Mouse (Mus musculus): ENCODE measurements around the gene Tmem147.
"Not testable (repeated sequence)": the region's sequence is repeated elsewhere in the genome, so short reads cannot be mapped to it uniquely, and the experiment has no call there.

Gene Tmem147

GRCm38 (mm10) chr7:30729396-30730063 is at the start of gene Tmem147:
Gene Tmem147 (minus strand): TSS chr7:30729540.
- DNase-seq (ENCODE audit: low read depth in 1 of 2, low spot score in 2 of 2): peak; percentile 60 to 80

DNA sequence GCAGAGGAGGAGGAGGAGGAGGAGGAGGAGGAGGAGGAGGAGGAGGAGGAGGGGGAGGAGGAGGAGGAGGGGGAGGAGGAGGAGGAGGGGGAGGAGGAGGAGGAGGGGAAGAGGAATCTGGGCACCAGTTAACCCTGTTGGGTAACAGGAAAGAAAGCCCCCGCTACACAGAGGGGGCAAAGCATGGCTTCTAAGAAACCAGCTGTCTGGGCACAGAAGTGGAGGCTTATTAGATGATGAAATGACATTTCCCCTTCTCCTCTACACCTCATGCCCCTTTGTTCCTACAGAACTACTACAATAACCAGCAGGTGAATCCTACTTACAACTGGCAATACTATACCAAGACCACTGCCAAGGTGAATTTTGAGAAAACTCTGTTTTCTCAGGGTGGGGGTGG is 48.6 kb upstream of the Tmem147 start:
- no peak for DNase-seq (ENCODE audit: low read depth in 1 of 2, low spot score in 2 of 2)

- DNase-seq (ENCODE audit: low read depth in 1 of 2, low spot score in 2 of 2): no peak
Measured at GRCm38 (mm10) chr7:30777081-30777579, 47.8 kb upstream of the Tmem147 start.

DNA sequence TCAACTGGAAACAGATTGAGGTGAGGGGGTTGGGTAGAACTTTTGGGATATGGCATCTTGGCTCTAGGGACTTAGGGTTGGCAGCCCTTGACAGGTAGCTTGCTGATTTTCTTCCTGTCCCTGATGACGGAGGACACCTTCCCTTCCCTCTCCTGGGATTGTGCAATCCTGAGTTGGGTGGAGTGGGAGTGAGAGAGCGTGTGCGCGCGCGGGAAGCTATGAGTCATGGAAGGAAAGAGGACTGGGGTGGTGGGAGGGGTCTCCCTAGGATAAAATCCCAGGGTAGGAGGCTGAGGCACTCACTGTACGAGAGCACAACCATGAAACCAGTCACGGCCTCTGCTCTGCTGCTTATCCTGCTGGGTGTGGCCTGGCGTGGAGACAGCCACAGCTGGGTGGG is 46.8 kb upstream of the Tmem147 start:
- DNase-seq (ENCODE audit: low read depth in 1 of 2, low spot score in 2 of 2): no peak

GRCm38 (mm10) chr7:30769236-30769635 is 39.9 kb upstream of the Tmem147 start:
- DNase-seq (ENCODE audit: low read depth in 1 of 2, low spot score in 2 of 2): no peak

- no peak for DNase-seq (ENCODE audit: low read depth in 1 of 2, low spot score in 2 of 2)
Measured at GRCm38 (mm10) chr7:30766408-30766807, 37.1 kb upstream of the Tmem147 start.

- DNase-seq (ENCODE audit: low read depth in 1 of 2, low spot score in 2 of 2): no peak
Measured at GRCm38 (mm10) chr7:30765173-30765572, 35.8 kb upstream of the Tmem147 start.

GRCm38 (mm10) chr7:30763456-30763855 is 34.1 kb upstream of the Tmem147 start, which contains the start of gene Dmkn:
Gene Dmkn (plus strand): TSS chr7:30763756.
- DNase-seq (ENCODE audit: low read depth in 1 of 2, low spot score in 2 of 2): no peak

DNA sequence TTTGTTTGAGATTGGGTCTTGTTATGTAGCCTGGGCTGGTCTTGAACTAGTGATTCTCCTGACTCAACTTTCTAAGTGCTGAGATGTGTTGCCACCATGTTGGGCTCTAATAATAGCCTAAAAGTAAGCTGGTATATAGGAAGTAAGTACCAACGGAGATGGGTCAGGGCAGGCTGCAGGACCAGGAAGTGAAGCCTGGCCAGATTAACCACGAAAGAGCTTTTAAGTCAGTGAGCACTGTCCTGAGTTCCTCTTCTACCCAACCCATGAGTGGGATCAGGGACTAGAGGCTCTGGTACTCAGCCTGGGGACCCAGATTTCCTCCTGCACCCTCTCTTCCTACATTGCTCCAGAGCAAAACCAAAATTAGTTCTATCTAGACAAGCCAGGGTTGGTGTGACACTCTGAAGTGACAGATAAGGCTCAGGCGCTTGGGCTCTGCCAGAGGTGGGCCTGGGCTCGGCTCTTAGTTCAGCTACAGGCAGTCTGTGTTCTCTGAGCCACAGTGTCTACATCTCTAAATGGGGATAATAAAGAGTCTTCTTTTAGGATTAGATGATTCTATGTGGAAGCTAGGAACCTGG is 32.5 kb upstream of the Tmem147 start:
- peak; percentile 21 to 42 for DNase-seq (ENCODE audit: low read depth in 1 of 2, low spot score in 2 of 2)

- DNase-seq (ENCODE audit: low read depth in 1 of 2, low spot score in 2 of 2): no peak
Measured at GRCm38 (mm10) chr7:30758853-30759252, 29.5 kb upstream of the Tmem147 start.

DNA sequence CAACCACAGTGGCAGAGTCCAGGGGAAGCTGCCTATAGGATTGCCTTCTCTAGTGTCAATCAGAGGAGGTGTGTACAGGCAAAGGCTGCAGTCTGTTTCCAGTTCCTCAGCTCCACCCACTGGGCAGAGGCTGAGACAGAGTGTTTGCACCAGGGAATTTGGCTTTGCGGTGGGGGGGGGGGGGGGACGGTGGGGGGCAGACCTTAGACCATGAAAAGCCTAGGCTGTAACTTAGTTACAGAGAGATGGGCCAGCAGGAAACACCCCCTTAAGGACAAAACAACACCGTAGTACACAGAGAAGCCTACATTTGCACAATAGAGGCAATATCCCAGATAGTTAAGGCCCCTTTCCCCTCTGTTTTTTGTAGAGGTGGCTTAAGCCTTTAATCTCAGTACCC is 27.7 kb upstream of the Tmem147 start:
- DNase-seq (ENCODE audit: low read depth in 1 of 2, low spot score in 2 of 2): no peak

DNA sequence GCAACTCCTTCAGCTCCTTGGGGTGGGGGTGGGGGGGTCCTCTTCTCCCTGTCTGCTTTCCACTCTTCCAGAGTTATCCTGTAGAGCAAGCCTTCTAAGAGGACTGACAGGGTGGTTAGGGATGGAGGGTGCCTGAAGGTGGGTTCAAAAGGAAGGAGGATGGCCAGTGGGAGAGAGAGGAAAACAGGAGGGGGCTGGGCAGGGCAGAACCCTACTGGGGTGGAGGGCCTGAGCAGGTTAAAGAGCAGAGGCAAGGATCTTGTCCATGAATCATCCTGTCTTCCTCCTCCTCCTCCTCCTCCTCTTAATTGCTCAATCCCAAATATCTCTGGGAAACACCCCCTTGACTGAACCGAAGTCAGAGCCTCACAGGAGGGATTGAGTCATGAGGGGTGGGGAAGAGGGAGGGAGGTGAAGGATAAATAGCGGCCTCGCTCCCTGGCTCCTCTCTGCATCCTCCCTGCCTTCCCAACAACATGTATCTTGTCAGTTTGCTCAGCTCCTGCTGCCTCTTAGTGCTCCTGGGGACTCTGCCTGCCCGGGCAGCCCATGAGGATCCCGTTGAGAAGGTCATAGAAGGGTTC is 21.8 kb upstream of the Tmem147 start, which contains the start of gene Sbsn:
TSS of gene Sbsn (plus strand) at position 386 of the 584 bp plus-strand sequence.
- no peak for DNase-seq (ENCODE audit: low read depth in 1 of 2, low spot score in 2 of 2)

- DNase-seq (ENCODE audit: low read depth in 1 of 2, low spot score in 2 of 2): no peak
Measured at GRCm38 (mm10) chr7:30749824-30750606, 20.7 kb upstream of the Tmem147 start.

- no peak for DNase-seq (ENCODE audit: low read depth in 1 of 2, low spot score in 2 of 2)
Measured at GRCm38 (mm10) chr7:30747525-30748204, 18.3 kb upstream of the Tmem147 start.

DNA sequence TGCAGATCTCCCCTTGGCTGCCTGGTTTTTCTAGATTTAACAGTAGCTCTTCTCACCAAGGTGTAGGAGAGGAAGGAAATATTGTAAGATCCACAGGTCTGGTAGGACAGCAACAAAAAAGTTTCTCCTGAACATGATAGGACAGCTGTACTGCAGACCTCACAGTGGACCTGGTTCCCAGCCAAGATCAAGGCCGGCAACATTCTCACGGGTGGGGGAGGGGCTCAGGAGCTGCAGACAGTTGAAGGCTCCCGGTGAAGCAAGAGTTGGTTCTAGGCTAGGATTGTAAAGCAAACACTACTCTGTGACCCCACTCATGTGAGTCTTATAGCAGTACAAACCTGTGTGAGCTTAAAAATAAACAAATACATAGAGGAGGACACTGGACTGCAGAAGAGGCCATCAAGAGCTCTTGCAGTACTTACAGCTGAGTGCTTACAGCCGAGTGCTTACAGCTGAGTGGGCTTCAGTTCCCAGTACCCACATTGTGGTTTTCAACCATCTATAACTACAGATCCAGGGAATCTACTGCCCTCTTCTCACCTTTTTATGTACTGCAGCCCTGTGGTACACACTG is 14.8 kb upstream of the Tmem147 start:
- DNase-seq (ENCODE audit: low read depth in 1 of 2, low spot score in 2 of 2): no peak

DNA sequence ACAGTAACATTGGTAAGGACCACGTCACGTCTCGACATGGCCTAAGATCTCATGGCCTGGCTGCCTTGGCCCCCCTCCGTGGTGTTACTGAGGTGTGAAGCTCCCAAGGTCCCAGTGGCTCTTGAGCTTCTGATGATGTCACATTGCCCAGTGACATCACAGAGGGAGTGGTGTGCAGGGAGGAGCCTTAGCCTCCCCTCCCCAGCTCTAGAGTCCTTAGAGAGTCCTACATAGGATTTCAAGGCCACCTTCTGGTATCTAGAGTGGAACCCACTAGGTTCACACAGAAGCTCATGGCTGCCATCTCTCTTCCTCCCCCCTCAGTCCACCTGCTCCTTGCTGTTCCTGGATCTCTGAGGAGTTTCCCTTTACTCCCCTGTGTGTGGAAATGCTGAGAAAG is 14.3 kb upstream of the Tmem147 start, which contains the start of gene Gapdhs:
TSS of gene Gapdhs (minus strand) at position 65 of the 400 bp plus-strand sequence.
- DNase-seq (ENCODE audit: low read depth in 1 of 2, low spot score in 2 of 2): not testable (repeated sequence)

GRCm38 (mm10) chr7:30742570-30742969 is 13.2 kb upstream of the Tmem147 start:
- not testable (repeated sequence) for DNase-seq (ENCODE audit: low read depth in 1 of 2, low spot score in 2 of 2)

DNA sequence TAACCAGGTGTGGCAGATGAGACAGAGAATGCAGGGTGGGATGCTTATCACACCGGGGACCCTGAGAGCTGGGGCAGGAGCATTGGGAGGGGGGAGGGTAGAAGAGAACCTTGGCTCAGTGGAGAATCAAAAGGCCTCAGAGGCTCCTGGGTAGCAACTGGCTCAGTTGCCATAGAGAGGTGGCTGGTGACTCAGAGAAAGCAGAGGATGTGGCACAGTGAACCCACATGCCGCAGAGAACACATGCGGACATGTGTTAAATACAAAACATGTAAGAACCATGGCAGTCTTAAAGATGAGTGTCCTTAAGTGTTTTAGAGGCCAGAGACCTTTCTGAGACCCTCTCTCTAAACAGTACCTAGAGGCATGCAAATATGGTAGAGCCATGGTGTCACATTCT is 6.9 kb upstream of the Tmem147 start:
- DNase-seq (ENCODE audit: low read depth in 1 of 2, low spot score in 2 of 2): no peak

DNA sequence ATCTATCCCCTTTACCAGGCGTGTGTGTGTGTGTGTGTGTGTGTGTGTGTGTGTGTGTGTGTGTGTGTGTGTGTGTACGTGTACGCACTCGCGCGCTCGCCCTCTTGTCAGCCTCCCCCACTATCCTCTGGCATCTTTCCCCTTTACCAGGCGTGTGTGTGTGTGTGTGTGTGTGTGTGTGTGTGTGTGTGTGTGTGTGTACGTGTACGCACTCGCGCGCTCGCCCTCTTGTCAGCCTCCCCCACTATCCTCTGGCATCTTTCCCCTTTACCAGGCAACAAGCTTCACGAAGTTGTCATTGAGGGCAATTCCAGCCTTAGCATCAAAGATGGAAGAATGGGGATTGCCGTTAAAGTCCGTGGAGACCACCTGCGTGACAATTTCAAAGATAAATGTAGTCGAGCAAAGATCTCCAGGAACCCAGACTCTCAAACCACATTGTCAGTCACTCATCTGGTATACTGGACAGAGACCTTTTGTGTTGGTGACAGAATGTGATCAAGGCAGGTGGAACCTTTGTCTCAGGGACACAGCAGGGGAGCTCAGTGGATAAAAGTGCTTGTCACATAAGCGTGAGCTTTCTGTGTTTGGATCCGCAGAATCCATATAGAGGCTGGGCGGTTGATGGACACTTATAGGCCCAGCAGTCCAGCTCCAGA is 853 bp upstream of the Tmem147 start:
- not testable (repeated sequence) for DNase-seq (ENCODE audit: low read depth in 1 of 2, low spot score in 2 of 2)

Measured in monocyte, adult 2 months (primary cell).